Mouse (Mus musculus): ENCODE data around the gene Bms1. TPM values are rescaled to one million over a fixed set of nuclear protein-coding genes. Genes with fewer than 3 reads are reported as not detected.

Gene Bms1
- polyA plus RNA-seq, 1 experiment, result 7.0 TPM

GRCm38 (mm10) chr6:118347291-118347690 is 72.0 kb downstream of the Bms1 start:
- Histone ChIP-seq H3K4me3 (ENCODE audit: control insufficient read depth, insufficient read depth, low read length) (no peak overlapping the region), H3K4me1 (replicated peaks; ENCODE audit: control insufficient read depth, insufficient read depth, low read length) (peaks cover 5% of the 10 kb centered on the region), H3K36me3 (ENCODE audit: control insufficient read depth, insufficient read depth, low read length) (no peaks in the 10 kb centered on the region), H3K27me3 (ENCODE audit: control insufficient read depth, insufficient read depth, low read length) (no peaks in the 10 kb centered on the region), H3K27ac (ENCODE audit: control insufficient read depth, insufficient read depth, low read length) (no peak overlapping the region)
- TF ChIP-seq POLR2A (IDR thresholded peaks at IDR 0.05; ENCODE audit: control insufficient read depth, extremely low read depth, insufficient read depth, low read length, poor library complexity), result no peak
- TF ChIP-seq CTCF (IDR thresholded peaks at IDR 0.05; ENCODE audit: borderline replicate concordance, control insufficient read depth, extremely low read depth, insufficient read depth, low read length, poor library complexity), result no peak
- WGBS, result 95% methylated on average over 8 of the region's 8 CpGs
- no peak for DNase-seq

DNA sequence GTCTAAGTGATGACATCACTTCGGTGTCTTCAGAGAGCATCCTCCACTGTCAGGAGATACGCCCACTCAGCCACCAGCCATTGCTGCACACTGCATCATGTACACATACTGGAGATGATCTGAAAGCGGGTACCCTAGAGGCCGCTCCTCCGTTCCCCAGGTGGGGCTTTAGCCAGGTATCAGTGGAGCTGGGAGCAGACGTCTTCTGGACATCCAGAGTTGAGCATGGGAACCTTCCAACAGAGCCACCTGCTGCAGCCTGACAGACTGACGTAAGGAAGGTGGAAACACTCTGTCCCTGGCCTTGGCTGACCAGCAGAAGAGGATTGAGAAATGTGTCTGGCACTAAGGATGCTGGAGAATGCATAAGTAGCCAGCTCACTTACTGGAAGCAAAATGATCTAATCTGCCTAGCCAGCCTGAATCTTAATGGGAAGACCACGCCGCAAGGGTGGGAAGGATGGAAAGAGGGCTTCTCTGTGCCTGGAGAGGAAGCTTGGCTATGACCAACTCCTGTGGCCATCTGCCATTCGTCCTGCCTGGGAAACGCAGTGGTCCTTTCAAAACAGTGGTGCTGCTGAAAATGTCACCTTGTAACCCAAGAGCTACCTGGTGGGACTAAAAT is 77.3 kb downstream of the Bms1 start:
- Histone ChIP-seq H3K27ac (ENCODE audit: control insufficient read depth, insufficient read depth, low read length) (no peak overlapping the region), H3K4me1 (replicated peaks; ENCODE audit: control insufficient read depth, insufficient read depth, low read length) (no peaks in the 10 kb centered on the region), H3K4me3 (ENCODE audit: control insufficient read depth, insufficient read depth, low read length) (no peak overlapping the region), H3K27me3 (ENCODE audit: control insufficient read depth, insufficient read depth, low read length) (no peaks in the 10 kb centered on the region), H3K36me3 (ENCODE audit: control insufficient read depth, insufficient read depth, low read length) (no peaks in the 10 kb centered on the region)
- TF ChIP-seq CTCF (IDR thresholded peaks at IDR 0.05; ENCODE audit: borderline replicate concordance, control insufficient read depth, extremely low read depth, insufficient read depth, low read length, poor library complexity) (no peak), POLR2A (IDR thresholded peaks at IDR 0.05; ENCODE audit: control insufficient read depth, extremely low read depth, insufficient read depth, low read length, poor library complexity) (no peak)
- DNase-seq, result no peak
- 95% methylated on average over 11 of the region's 11 CpGs for WGBS

- WGBS, result 96% methylated on average over 5 of the region's 5 CpGs
- no peaks in the 10 kb centered on the region for H3K36me3 ChIP-seq (ENCODE audit: control insufficient read depth, insufficient read depth, low read length)
- H3K4me1 ChIP-seq (replicated peaks; ENCODE audit: control insufficient read depth, insufficient read depth, low read length), result no peaks in the 10 kb centered on the region
- no peak for TF ChIP-seq POLR2A (IDR thresholded peaks at IDR 0.05; ENCODE audit: control insufficient read depth, extremely low read depth, insufficient read depth, low read length, poor library complexity)
- TF ChIP-seq CTCF (IDR thresholded peaks at IDR 0.05; ENCODE audit: borderline replicate concordance, control insufficient read depth, extremely low read depth, insufficient read depth, low read length, poor library complexity), result no peak
- H3K27ac ChIP-seq (ENCODE audit: control insufficient read depth, insufficient read depth, low read length), result no peak overlapping the region
- H3K27me3 ChIP-seq (ENCODE audit: control insufficient read depth, insufficient read depth, low read length), result no peaks in the 10 kb centered on the region
- no peak overlapping the region for H3K4me3 ChIP-seq (ENCODE audit: control insufficient read depth, insufficient read depth, low read length)
- DNase-seq, result no peak
These were observed 81.6 kb downstream of the Bms1 start for GRCm38 (mm10) chr6:118337660-118338059.

DNA sequence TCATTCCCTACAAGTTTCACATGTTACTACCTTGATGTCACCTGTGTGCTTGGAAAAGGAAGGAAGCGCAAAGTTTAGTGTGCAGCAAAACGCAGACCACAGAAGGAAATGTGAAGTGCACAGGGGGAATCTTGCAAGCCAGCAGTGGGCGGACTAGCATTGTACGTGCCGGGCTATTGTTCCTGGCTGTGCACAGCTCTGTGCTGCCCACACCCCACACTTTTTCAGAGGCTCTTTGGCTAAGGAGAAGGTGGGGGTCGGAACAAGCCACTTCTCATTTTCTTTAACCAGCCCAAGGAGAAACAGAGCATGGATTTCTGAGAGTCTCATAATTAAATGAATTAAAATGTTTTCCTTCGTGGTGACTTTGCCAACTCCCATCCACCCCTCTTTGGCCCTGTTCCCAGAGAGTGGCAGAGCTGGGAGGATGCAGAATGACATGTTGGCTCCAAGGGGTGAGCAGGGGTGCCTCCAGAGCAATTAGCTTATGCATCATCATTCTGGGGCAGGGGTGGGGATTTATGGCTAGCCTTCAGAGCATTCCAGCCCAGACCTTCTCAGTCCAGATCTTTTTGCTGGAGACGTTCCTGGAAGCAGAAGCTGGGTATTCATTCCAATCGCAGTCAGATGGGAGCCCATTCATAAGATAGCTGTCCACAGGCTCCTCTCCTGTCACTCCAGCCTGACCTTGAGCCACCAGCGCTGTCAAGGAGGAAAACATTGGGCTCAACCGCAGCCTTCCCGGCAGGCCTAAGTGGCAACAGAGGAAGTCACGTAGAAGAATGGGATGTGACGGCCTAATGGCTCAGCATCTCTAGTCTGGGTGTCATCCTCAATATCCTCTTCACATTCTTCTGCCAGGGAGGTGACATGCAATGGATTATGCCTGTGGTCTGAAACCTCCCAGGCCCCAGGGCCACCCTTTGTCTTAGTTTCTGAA is 82.5 kb downstream of the Bms1 start:
- 29% methylated on average over 14 of the region's 14 CpGs for WGBS
- no peak for DNase-seq
- no peaks in the 10 kb centered on the region for H3K27me3 ChIP-seq (ENCODE audit: control insufficient read depth, insufficient read depth, low read length)

DNA sequence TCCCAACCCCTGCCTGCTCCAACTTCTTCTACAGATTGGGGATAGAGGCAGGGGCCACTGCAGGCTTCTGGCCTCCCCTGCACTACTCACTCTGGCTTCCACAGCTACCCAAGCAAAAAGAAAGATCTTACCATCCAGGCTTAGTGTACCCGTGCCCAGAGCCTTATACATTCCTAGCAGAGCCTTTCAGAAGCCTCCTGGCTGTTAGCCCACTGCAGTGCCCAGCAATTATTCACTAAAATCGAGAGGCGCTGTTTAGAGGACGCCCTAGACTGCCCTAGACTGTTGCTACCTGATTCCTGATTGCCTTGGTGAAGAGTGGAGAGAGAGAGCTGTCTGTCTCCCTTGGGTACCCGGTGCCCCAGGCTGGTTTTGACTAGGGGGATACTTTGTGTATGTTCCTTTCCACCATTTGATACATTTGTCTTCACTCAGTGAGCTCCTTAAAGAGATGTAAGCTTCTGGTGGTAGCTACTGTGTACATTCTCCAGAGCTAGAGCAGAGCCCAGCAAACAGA is 83.3 kb downstream of the Bms1 start:
- no peaks in the 10 kb centered on the region for H3K27me3 ChIP-seq (ENCODE audit: control insufficient read depth, insufficient read depth, low read length)
- TF ChIP-seq POLR2A (IDR thresholded peaks at IDR 0.05; ENCODE audit: control insufficient read depth, extremely low read depth, insufficient read depth, low read length, poor library complexity) (no peak), CTCF (IDR thresholded peaks at IDR 0.05; ENCODE audit: borderline replicate concordance, control insufficient read depth, extremely low read depth, insufficient read depth, low read length, poor library complexity) (no peak)
- no peak overlapping the region for H3K27ac ChIP-seq (ENCODE audit: control insufficient read depth, insufficient read depth, low read length)
- no peak for DNase-seq
- WGBS, result 56% methylated on average over 5 of the region's 5 CpGs
- no peaks in the 10 kb centered on the region for H3K4me1 ChIP-seq (replicated peaks; ENCODE audit: control insufficient read depth, insufficient read depth, low read length)
- H3K4me3 ChIP-seq (ENCODE audit: control insufficient read depth, insufficient read depth, low read length), result no peak overlapping the region
- H3K36me3 ChIP-seq (ENCODE audit: control insufficient read depth, insufficient read depth, low read length), result no peaks in the 10 kb centered on the region

More for the DNA sequence above, 82.5 kb downstream of the Bms1 start:
- Histone ChIP-seq H3K4me1 (replicated peaks; ENCODE audit: control insufficient read depth, insufficient read depth, low read length) (no peaks in the 10 kb centered on the region), H3K4me3 (ENCODE audit: control insufficient read depth, insufficient read depth, low read length) (no peak overlapping the region), H3K36me3 (ENCODE audit: control insufficient read depth, insufficient read depth, low read length) (no peaks in the 10 kb centered on the region), H3K27ac (ENCODE audit: control insufficient read depth, insufficient read depth, low read length) (no peak overlapping the region)
- TF ChIP-seq CTCF (IDR thresholded peaks at IDR 0.05; ENCODE audit: borderline replicate concordance, control insufficient read depth, extremely low read depth, insufficient read depth, low read length, poor library complexity) (no peak), POLR2A (IDR thresholded peaks at IDR 0.05; ENCODE audit: control insufficient read depth, extremely low read depth, insufficient read depth, low read length, poor library complexity) (no peak)

DNA sequence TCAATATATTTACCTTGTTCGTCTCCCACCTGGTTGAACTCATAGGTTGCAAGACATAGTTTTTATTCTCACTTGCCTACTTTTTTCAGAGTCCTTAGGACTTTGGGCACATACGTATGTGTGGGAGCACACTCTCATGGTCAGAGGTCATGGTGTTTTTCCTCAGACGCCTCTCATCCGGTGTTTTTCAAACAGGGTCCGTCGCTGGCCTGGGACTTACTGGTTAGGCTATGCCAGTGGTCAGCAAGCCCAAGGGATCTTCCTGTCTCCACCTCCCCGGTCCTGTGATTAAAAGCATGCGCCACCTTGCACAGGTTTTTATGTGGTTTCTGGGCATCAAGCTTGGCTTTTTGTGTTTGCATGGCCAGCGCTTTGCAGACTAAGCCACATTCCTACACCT is 85.4 kb downstream of the Bms1 start:
- H3K4me3 ChIP-seq (ENCODE audit: control insufficient read depth, insufficient read depth, low read length), result no peak overlapping the region
- DNase-seq, result no peak
- no peaks in the 10 kb centered on the region for H3K27me3 ChIP-seq (ENCODE audit: control insufficient read depth, insufficient read depth, low read length)
- 88% methylated on average over 9 of the region's 9 CpGs for WGBS
- TF ChIP-seq POLR2A (IDR thresholded peaks at IDR 0.05; ENCODE audit: control insufficient read depth, extremely low read depth, insufficient read depth, low read length, poor library complexity) (no peak), CTCF (IDR thresholded peaks at IDR 0.05; ENCODE audit: borderline replicate concordance, control insufficient read depth, extremely low read depth, insufficient read depth, low read length, poor library complexity) (no peak)
- H3K27ac ChIP-seq (ENCODE audit: control insufficient read depth, insufficient read depth, low read length), result no peak overlapping the region
- no peaks in the 10 kb centered on the region for H3K4me1 ChIP-seq (replicated peaks; ENCODE audit: control insufficient read depth, insufficient read depth, low read length)
- no peaks in the 10 kb centered on the region for H3K36me3 ChIP-seq (ENCODE audit: control insufficient read depth, insufficient read depth, low read length)

Other genes with a start within 250 kb of the Bms1 start
- gene Ret, start 221.8 kb downstream of the Bms1 start, polyA plus RNA-seq (2012; rRNA removed), result 1.2 and 1.3 TPM in 2 replicates
- gene Zfp248, start 36.1 kb upstream of the Bms1 start, polyA plus RNA-seq (2012; rRNA removed), result 0.86 and 1.1 TPM in 2 replicates
- gene Zfp9, start 59.8 kb upstream of the Bms1 start, polyA plus RNA-seq (2012; rRNA removed), result 0.19 and 0.35 TPM in 2 replicates
- gene Ankrd26, start 142.8 kb upstream of the Bms1 start, polyA plus RNA-seq (2012; rRNA removed), result 2.8 and 3.1 TPM in 2 replicates

Data from thymus, adult 2 months (tissue).